Mouse (Mus musculus) hindbrain, embryonic 10.5 days (tissue): ENCODE measurements at regions not wholly inside any gene's neighbourhood (a gene's known extent, or its start where the extent isn't known, plus 50 kb on each side); places are given as distances from the start of the nearest gene placed in this dataset.

ENCODE experiments used
- DNase-seq: peaks from one replicate; pipeline ENCODE4 v3.0.0-alpha.2; 2017; ENCODE audit warnings: low spot score
- H3K27ac ChIP-seq: fragments of 300-500 bp; sonication (generic); 2 replicates; pipeline ENCODE4 v1.5.1; 2016; ENCODE audit warnings: mild to moderate bottlenecking, moderate library complexity
- H3K27me3 ChIP-seq: fragments of 300-500 bp; sonication (generic); 2 replicates; pipeline ENCODE4 v1.6.1; 2016; ENCODE audit warnings: mild to moderate bottlenecking; ENCODE audit not compliant: poor library complexity, insufficient read depth, severe bottlenecking
- H3K36me3 ChIP-seq: fragments of 300-500 bp; sonication (generic); 2 replicates; pipeline ENCODE4 v1.6.1; 2016; ENCODE audit warnings: mild to moderate bottlenecking, moderate library complexity
- H3K4me1 ChIP-seq: fragments of 300-500 bp; sonication (generic); replicated peaks from 2 replicates; pipeline ENCODE4 v1.6.1; 2016; ENCODE audit warnings: mild to moderate bottlenecking
- H3K4me3 ChIP-seq: fragments of 300-500 bp; sonication (generic); 2 replicates; pipeline ENCODE4 v1.5.1; 2016; ENCODE audit warnings: mild to moderate bottlenecking, moderate library complexity
- H3K9me3 ChIP-seq: fragments of 300-500 bp; sonication (generic); 2 replicates; pipeline ENCODE4 v1.6.1; 2016; ENCODE audit warnings: mild to moderate bottlenecking, moderate library complexity
- WGBS: fragments of 180-500 bp; shearing (Covaris S2); methylation state at CpG from one replicate; pipeline ENCODE4 v1.1.7; 2016; 5-methylcytosine and 5-hydroxymethylcytosine counted together

DNA sequence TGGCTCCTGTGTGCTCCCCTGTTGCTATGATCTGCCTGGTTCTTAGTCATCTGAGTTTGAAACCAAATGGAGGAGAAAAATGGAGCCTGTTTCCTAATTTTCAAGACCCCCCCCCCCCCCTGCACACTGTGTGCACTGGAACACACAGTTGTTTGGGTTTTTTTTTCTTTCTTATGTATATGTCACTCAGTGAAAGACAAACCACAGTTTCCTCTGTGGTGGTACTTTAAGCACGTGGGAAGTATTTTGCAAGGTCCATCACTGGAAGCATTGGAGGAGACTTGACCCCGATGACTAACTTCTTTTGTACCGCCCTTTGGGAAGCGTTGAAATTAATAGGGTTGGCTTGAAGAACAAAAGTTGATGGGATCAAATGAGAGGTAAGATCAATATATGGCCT is 211.5 kb upstream of the Tas2r119 start:
- Histone ChIP-seq H3K27ac (no peak overlapping the region), H3K4me3 (no peak overlapping the region), H3K27me3 (no peaks in the 10 kb centered on the region), H3K36me3 (no peaks in the 10 kb centered on the region), H3K4me1 (no peaks in the 10 kb centered on the region), H3K9me3 (no peaks in the 10 kb centered on the region)
- no peak for DNase-seq
- WGBS, result 92% methylated on average over 4 of the region's 4 CpGs

DNA sequence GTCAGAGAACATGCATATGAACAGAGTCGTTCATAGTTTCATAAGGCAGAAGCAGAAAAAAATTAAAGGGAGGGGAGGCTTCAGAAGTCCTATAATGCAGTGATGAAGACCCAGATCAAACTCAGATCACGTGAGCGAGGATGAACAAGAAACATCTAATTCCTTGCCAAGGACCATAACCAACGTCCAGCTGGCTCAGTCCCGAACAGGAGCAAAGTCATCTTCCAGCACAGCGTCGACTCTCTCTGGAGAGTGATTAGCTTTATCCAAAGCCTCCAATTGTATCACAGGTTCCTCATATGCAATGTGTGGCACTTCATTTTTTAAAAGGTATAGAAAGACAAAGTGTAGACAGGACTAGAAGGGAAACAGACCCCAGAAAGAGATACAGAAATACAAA is 204.2 kb upstream of the Tas2r119 start:
- WGBS, result 93% methylated on average over 7 of the region's 7 CpGs
- Histone ChIP-seq H3K36me3 (no peaks in the 10 kb centered on the region), H3K27ac (no peak overlapping the region), H3K4me1 (no peaks in the 10 kb centered on the region), H3K9me3 (no peaks in the 10 kb centered on the region), H3K4me3 (no peak overlapping the region), H3K27me3 (no peaks in the 10 kb centered on the region)
- no peak for DNase-seq

DNA sequence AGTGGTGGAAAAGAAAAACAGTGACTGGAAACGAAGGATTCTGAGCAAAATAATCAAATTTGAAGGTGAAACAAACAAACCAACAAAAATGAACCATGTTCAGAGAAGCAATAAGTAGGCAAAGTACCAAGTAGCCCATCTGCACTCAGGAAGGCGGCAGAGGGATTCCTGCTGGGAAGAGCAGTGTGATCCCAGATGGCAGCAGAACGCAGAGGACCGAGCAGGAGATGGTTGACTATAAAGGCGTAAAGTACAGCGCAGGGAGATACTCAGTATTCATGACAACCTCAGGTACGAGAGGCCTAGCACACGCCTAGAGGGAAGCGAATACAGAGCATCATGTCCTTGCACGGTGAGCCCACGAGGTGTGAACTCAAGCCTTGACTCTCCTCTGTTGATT is 203.2 kb upstream of the Tas2r119 start:
- no peaks in the 10 kb centered on the region for H3K4me1 ChIP-seq
- no peak for DNase-seq
- H3K4me3 ChIP-seq, result no peak overlapping the region
- no peaks in the 10 kb centered on the region for H3K27me3 ChIP-seq
- H3K9me3 ChIP-seq, result no peaks in the 10 kb centered on the region
- H3K36me3 ChIP-seq, result no peaks in the 10 kb centered on the region
- no peak overlapping the region for H3K27ac ChIP-seq
- whole genome bisulfite sequencing, result 90% methylated on average over 11 of the region's 11 CpGs

GRCm38 (mm10) chr15:31976461-31976860 is 200.6 kb upstream of the Tas2r119 start:
- Histone ChIP-seq H3K4me1 (no peaks in the 10 kb centered on the region), H3K27me3 (no peaks in the 10 kb centered on the region), H3K36me3 (no peaks in the 10 kb centered on the region), H3K27ac (no peak overlapping the region), H3K9me3 (no peaks in the 10 kb centered on the region), H3K4me3 (no peak overlapping the region)
- peak; percentile 3 for DNase-seq
- 61% methylated on average over 4 of the region's 4 CpGs for WGBS

GRCm38 (mm10) chr15:31977563-31977962 is 199.5 kb upstream of the Tas2r119 start:
- H3K4me3 ChIP-seq, result no peak overlapping the region
- no peaks in the 10 kb centered on the region for H3K9me3 ChIP-seq
- no peaks in the 10 kb centered on the region for H3K36me3 ChIP-seq
- H3K27me3 ChIP-seq, result no peaks in the 10 kb centered on the region
- WGBS, result 92% methylated on average over 3 of the region's 3 CpGs
- no peaks in the 10 kb centered on the region for H3K4me1 ChIP-seq
- no peak overlapping the region for H3K27ac ChIP-seq
- no peak for DNase-seq

DNA sequence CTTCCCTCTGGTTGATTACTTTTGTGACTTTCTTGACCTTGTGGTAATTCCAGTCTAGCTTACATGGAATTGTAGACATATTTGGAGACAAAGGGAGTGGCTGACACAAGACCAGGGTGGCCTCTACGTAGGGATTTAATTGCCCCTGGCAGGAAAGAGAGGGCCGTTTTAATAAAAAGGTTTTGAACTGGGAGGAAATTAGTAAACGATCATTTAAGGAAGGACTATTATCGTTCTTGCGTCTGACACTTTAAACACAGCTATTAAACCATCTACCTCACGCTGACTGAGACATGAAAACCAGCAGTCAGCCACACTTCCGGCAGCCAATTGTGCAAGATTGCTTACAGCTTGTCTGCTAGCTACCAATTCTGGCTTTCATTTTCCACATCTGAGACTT is 197.1 kb upstream of the Tas2r119 start:
- DNase-seq, result no peak
- H3K9me3 ChIP-seq, result no peaks in the 10 kb centered on the region

GRCm38 (mm10) chr15:31980791-31981190 is 196.3 kb upstream of the Tas2r119 start:
- Histone ChIP-seq H3K27ac (no peak overlapping the region), H3K9me3 (no peaks in the 10 kb centered on the region)

More for the DNA sequence above, 197.1 kb upstream of the Tas2r119 start:
- WGBS, result 79% methylated on average over 7 of the region's 7 CpGs
- Histone ChIP-seq H3K4me3 (no peak overlapping the region), H3K36me3 (no peaks in the 10 kb centered on the region), H3K27me3 (no peaks in the 10 kb centered on the region), H3K27ac (no peak overlapping the region), H3K4me1 (no peaks in the 10 kb centered on the region)

DNA sequence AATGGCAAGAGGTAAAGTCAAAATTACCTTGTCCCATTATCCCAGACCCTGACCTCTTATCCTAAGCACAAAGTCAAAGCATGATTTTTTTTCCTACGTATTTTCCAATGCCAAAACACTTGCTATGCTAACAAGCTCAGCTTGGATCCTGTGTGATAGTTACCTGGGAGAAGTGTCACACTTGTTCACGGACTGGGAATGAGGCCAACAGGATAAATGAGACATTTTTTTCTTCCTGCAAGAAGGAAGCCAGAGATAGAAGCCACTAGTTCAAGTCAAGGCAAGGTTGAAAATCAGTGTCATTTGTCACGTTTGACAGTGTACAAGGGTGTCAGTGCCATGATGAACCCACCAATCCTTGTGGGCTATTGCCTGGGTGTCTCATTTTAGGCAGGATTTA is 189.8 kb upstream of the Tas2r119 start:
- H3K4me1 ChIP-seq, result no peaks in the 10 kb centered on the region
- 77% methylated on average over 3 of the region's 3 CpGs for WGBS
- H3K36me3 ChIP-seq, result no peaks in the 10 kb centered on the region
- no peaks in the 10 kb centered on the region for H3K27me3 ChIP-seq
- no peak overlapping the region for H3K4me3 ChIP-seq
- DNase-seq, result no peak
- no peak overlapping the region for H3K27ac ChIP-seq
- H3K9me3 ChIP-seq, result no peaks in the 10 kb centered on the region

More at GRCm38 (mm10) chr15:31980791-31981190, 196.3 kb upstream of the Tas2r119 start:
- WGBS, result 94% methylated on average over 1 of the region's 1 CpGs
- H3K27me3 ChIP-seq, result no peaks in the 10 kb centered on the region
- no peak overlapping the region for H3K4me3 ChIP-seq
- DNase-seq, result no peak
- no peaks in the 10 kb centered on the region for H3K4me1 ChIP-seq
- H3K36me3 ChIP-seq, result no peaks in the 10 kb centered on the region

DNA sequence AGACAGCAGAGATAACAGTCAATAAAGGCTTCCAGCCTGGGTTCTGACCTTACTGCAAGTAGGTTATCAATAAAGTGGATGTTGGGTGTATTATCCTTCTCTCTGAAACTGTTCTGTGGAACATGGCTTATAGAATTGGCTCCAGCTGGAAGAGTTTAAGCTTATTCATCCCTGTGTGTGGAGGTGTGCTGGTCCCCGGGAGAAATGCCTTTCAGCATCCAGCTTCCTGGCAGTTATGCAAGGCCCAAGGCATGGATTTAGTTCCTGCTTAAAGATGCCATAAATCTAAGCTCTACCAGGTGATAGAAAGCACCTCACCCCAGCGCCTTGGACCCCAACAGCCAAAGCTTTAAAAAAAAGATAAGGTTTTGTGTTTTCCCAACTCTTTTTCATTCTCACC is 188.0 kb upstream of the Tas2r119 start:
- WGBS, result 90% methylated on average over 2 of the region's 2 CpGs
- H3K4me1 ChIP-seq, result no peaks in the 10 kb centered on the region
- H3K27ac ChIP-seq, result no peak overlapping the region

GRCm38 (mm10) chr15:31989593-31990290 is 187.3 kb upstream of the Tas2r119 start:
- no peak overlapping the region for H3K27ac ChIP-seq
- no peak for DNase-seq
- H3K4me3 ChIP-seq, result no peak overlapping the region
- no peaks in the 10 kb centered on the region for H3K36me3 ChIP-seq
- no peaks in the 10 kb centered on the region for H3K27me3 ChIP-seq
- no peaks in the 10 kb centered on the region for H3K4me1 ChIP-seq
- WGBS, result 73% methylated on average over 6 of the region's 6 CpGs
- H3K9me3 ChIP-seq, result no peaks in the 10 kb centered on the region

More for the DNA sequence above, 188.0 kb upstream of the Tas2r119 start:
- Histone ChIP-seq H3K27me3 (no peaks in the 10 kb centered on the region), H3K9me3 (no peaks in the 10 kb centered on the region), H3K4me3 (no peak overlapping the region), H3K36me3 (no peaks in the 10 kb centered on the region)
- DNase-seq, result no peak

- Histone ChIP-seq H3K4me1 (peaks cover 4% of the 10 kb centered on the region), H3K36me3 (no peaks in the 10 kb centered on the region)
- 94% methylated on average over 2 of the region's 2 CpGs for WGBS
Measured at GRCm38 (mm10) chr15:31997996-31998395, 179.1 kb upstream of the Tas2r119 start.

GRCm38 (mm10) chr15:31999553-31999952 is 177.5 kb upstream of the Tas2r119 start:
- Histone ChIP-seq H3K4me1 (peaks cover 18% of the 10 kb centered on the region), H3K27ac (no peak overlapping the region), H3K9me3 (no peaks in the 10 kb centered on the region), H3K4me3 (no peak overlapping the region), H3K27me3 (no peaks in the 10 kb centered on the region), H3K36me3 (no peaks in the 10 kb centered on the region)
- whole genome bisulfite sequencing, result 86% methylated on average over 5 of the region's 5 CpGs
- no peak for DNase-seq

More at GRCm38 (mm10) chr15:31997996-31998395, 179.1 kb upstream of the Tas2r119 start:
- no peak overlapping the region for H3K4me3 ChIP-seq
- H3K27me3 ChIP-seq, result no peaks in the 10 kb centered on the region
- no peaks in the 10 kb centered on the region for H3K9me3 ChIP-seq
- no peak overlapping the region for H3K27ac ChIP-seq
- DNase-seq, result no peak

DNA sequence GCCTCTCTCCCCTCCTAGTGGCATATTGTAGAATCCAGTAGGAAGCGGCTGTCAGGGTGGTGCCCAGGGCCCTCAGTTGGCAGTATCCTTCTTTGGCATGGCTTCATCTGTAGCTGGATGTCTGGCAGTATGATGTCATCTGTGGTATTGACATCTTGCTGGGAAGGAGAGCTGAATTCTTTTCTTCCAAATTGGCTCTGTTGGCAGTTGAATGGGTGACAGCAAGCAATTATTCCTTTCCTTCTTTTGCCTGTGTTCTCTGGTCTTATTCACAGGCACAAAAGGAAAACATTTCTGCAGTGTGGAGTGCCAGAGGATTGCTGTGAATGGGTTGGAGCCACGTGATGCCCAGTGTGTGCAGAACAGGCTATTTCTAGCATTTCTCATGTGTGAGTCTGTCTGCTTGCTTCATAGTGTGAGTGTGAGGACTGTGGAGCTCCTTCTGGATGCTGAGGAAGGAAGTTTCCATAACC is 174.1 kb upstream of the Tas2r119 start:
- 45% methylated on average over 2 of the region's 2 CpGs for WGBS
- no peaks in the 10 kb centered on the region for H3K27me3 ChIP-seq
- no peak overlapping the region for H3K27ac ChIP-seq
- no peak for DNase-seq
- peaks cover 18% of the 10 kb centered on the region for H3K4me1 ChIP-seq
- no peaks in the 10 kb centered on the region for H3K36me3 ChIP-seq
- no peaks in the 10 kb centered on the region for H3K9me3 ChIP-seq
- H3K4me3 ChIP-seq, result no peak overlapping the region

DNA sequence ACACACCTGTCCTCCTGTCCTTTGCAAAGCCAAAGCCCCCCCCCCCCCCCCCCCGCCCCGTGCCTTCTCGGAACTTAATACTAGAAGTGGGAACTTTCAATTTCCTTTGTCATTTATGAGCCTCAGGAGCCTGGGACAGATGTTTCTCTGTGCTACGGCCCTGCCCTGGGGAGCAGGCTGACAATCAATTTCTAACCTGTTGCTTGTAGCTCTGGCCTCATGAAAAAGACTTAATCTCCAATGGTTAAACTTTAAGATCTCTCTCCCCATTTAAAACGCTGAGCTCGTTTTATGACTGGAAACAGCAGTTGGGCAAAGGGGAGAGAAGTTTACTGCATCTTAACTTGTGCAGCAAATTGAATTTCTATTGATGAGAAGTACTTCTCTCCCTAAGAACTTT is 173.6 kb upstream of the Tas2r119 start:
- no peak overlapping the region for H3K27ac ChIP-seq
- WGBS, result 27% methylated on average over 6 of the region's 6 CpGs
- no peaks in the 10 kb centered on the region for H3K36me3 ChIP-seq
- no peak overlapping the region for H3K4me3 ChIP-seq
- no peaks in the 10 kb centered on the region for H3K9me3 ChIP-seq
- DNase-seq, result no peak
- peaks cover 18% of the 10 kb centered on the region for H3K4me1 ChIP-seq
- H3K27me3 ChIP-seq, result no peaks in the 10 kb centered on the region
